Mouse (Mus musculus) CH12.LX (cell line): ENCODE results near the gene Kctd12. TPM values are rescaled to one million over a fixed set of nuclear protein-coding genes. Genes with fewer than 3 reads are reported as not detected.

Source experiments
- ELF1 ChIP-seq: IDR thresholded peaks from 2 replicates; pipeline ENCODE4 v1.6.1; 2014; ENCODE audit warnings: low read depth, mild to moderate bottlenecking, inconsistent platforms, low read length, improper control_type of control experiment
- EP300 ChIP-seq: IDR thresholded peaks from 2 replicates; pipeline ENCODE4 v1.6.1; 2011; ENCODE audit warnings: low read length, improper control_type of control experiment
- ETS1 ChIP-seq: conservative IDR thresholded peaks from 2 replicates; pipeline ENCODE4 v1.6.1; 2012; ENCODE audit warnings: low read depth, mild to moderate bottlenecking, inconsistent platforms, low read length, improper control_type of control experiment, moderate library complexity
- KAT2A ChIP-seq: IDR thresholded peaks from 2 replicates; pipeline ENCODE4 v1.6.1; 2012; ENCODE audit warnings: low read length, improper control_type of control experiment, inconsistent platforms; ENCODE audit not compliant: insufficient replicate concordance
- NELFE ChIP-seq: IDR thresholded peaks from 2 replicates; pipeline ENCODE4 v1.6.1; 2011; ENCODE audit warnings: low read depth, low read length, improper control_type of control experiment
- PAX5 ChIP-seq: IDR thresholded peaks from 2 replicates; pipeline ENCODE4 v1.6.1; 2012; ENCODE audit warnings: low read length, inconsistent platforms, mixed read lengths
- TBP ChIP-seq: conservative IDR thresholded peaks from 2 replicates; pipeline ENCODE4 v1.6.1; 2011; ENCODE audit warnings: low read depth, low read length, improper control_type of control experiment
- ZMIZ1 ChIP-seq: IDR thresholded peaks from 2 replicates; pipeline ENCODE4 v1.6.1; 2012; ENCODE audit warnings: low read depth, mild to moderate bottlenecking, inconsistent platforms, low read length, improper control_type of control experiment
- ZNF384 ChIP-seq: IDR thresholded peaks from 2 replicates; pipeline ENCODE4 v1.6.1; 2012; ENCODE audit warnings: low read depth, low read length, improper control_type of control experiment, inconsistent platforms
- polyA plus RNA-seq: library from polyadenylated mRNA; unstranded; fragments of >175 nt; gene quantifications from 2 replicates; pipeline ENCODE4 v1.2.1, GENCODE M21; 2012; ENCODE audit warnings: low read depth; ENCODE audit not compliant: insufficient read length
- total RNA-seq, 2 experiments: library from RNA; depleted of rRNA; stranded (reverse); fragments of 300-350 nt in 1 of 2; fragments of >200 nt in 1 of 2; gene quantifications; 2 replicates each; pipeline ENCODE4 v1.2.3; 2012 to 2014

Gene Kctd12
- total and polyA plus RNA-seq, 3 experiments, result 21.4 to 35.4 (median 21.8) TPM

DNA sequence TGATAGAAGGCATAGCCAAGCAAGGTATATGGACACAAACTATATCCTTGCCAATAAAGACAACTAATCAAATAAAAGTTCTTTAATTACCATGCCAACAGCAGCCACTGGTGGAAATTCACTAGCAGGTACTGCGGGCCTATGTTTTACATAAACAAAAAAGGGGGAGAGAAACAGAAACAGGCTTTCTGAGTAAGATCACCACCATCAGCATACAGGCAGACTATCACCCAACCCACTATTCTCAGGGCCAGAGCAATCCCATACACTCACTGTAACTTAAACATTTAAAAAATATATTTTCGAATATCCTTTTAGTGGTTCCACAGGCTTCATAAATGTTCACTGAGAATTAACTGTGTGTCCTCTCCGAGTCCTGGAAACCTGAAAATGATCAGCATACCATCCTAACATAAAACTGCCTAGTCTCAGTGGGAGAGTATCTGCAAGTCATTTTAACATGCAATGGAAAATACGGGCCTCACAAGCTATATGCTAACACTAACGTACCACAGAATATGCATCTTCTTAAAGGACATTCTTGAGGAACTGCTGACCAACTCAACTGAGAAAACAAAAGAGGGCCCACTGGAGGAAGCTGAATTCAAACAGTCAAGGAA lies 54.5 kb downstream of the Kctd12 start (continued):
- TF ChIP-seq ZMIZ1 (no peak), ELF1 (no peak), NELFE (no peak), PAX5 (no peak), ETS1 (no peak), EP300 (peak; percentile 78), KAT2A (no peak), TBP (peak; percentile 60), ZNF384 (no peak; the same call in 1 of the 2 replicates)

Other genes with a start within 250 kb of the Kctd12 start
- 0.88 and 1.6 TPM in 2 replicates for gene Acod1, start 64.3 kb upstream of the Kctd12 start, total RNA-seq (2012; rRNA removed)
- 0.16 and 0.24 TPM in 2 replicates for gene Acod1, start 64.3 kb upstream of the Kctd12 start, total RNA-seq (2014; rRNA removed)
- gene Acod1, start 64.3 kb upstream of the Kctd12 start, polyA plus RNA-seq, result 0.09 TPM in 1 of 2 replicates, not detected in the other
- 27.0 and 29.2 TPM in 2 replicates for gene Cln5, start 87.6 kb upstream of the Kctd12 start, total RNA-seq (2012; rRNA removed)
- gene Cln5, start 87.6 kb upstream of the Kctd12 start, total RNA-seq (2014; rRNA removed), result 51.5 and 62.0 TPM in 2 replicates
- gene Cln5, start 87.6 kb upstream of the Kctd12 start, polyA plus RNA-seq, result 33.5 and 34.7 TPM in 2 replicates
- gene Fbxl3, start 116.9 kb upstream of the Kctd12 start, total RNA-seq (2012; rRNA removed), result 21.4 and 22.6 TPM in 2 replicates
- gene Fbxl3, start 116.9 kb upstream of the Kctd12 start, total RNA-seq (2014; rRNA removed), result 37.5 and 39.5 TPM in 2 replicates
- 37.1 and 43.3 TPM in 2 replicates for gene Fbxl3, start 116.9 kb upstream of the Kctd12 start, polyA plus RNA-seq